Mouse (Mus musculus) right cerebral cortex, adult 2 months (tissue): ENCODE results near the gene Caml.
"Not testable (repeated sequence)": the region's sequence is repeated elsewhere in the genome, so short reads cannot be mapped to it uniquely, and the experiment has no call there.

ENCODE experiments used
- DNase-seq, 2 experiments: peaks; one replicate each; pipeline ENCODE4 v3.0.0; 2021 to 2022; ENCODE audit warnings: low spot score in 2 of 2

The Caml gene

GRCm38 (mm10) chr13:55622649-55623541 is at the start of gene Caml:
Gene Caml (plus strand): TSS chr13:55623005.
- peak; percentile 83 to 91 for DNase-seq

GRCm38 (mm10) chr13:55573432-55573831 is 49.4 kb upstream of the Caml start, which contains the start of gene Tmed9:
Gene Tmed9 (plus strand): TSS chr13:55573732.
- no peak for DNase-seq

- no peak for DNase-seq
These were observed 48.5 kb upstream of the Caml start for GRCm38 (mm10) chr13:55574321-55574720.

- no peak for DNase-seq
These were observed 46.9 kb upstream of the Caml start for GRCm38 (mm10) chr13:55575932-55576331.

GRCm38 (mm10) chr13:55576872-55577271 is 45.9 kb upstream of the Caml start:
- not testable (repeated sequence) for DNase-seq

- no peak for DNase-seq
These were observed 44.7 kb upstream of the Caml start for GRCm38 (mm10) chr13:55578086-55578485.

- DNase-seq, result no peak
These were observed 30.8 kb upstream of the Caml start for GRCm38 (mm10) chr13:55591961-55592490.

- peak; percentile 97 to 98 for DNase-seq
These were observed 30.1 kb upstream of the Caml start for GRCm38 (mm10) chr13:55592512-55593253.

GRCm38 (mm10) chr13:55593254-55593747 is 29.5 kb upstream of the Caml start:
- DNase-seq, result no peak

- DNase-seq, result peak; percentile 65 to 66
These were observed 27.4 kb upstream of the Caml start for GRCm38 (mm10) chr13:55595375-55595774.

GRCm38 (mm10) chr13:55596802-55597201 is 26.0 kb upstream of the Caml start:
- DNase-seq, result no peak

GRCm38 (mm10) chr13:55599566-55600540 is 23.0 kb upstream of the Caml start, which contains the start of gene B4galt7:
Gene B4galt7 (plus strand): TSS chr13:55599896.
- DNase-seq, result peak; percentile 82 to 87

- DNase-seq, result no peak
These were observed 22.1 kb upstream of the Caml start for GRCm38 (mm10) chr13:55600657-55601056.

GRCm38 (mm10) chr13:55601611-55602010 is 21.2 kb upstream of the Caml start:
- DNase-seq, result peak; percentile 92

GRCm38 (mm10) chr13:55604606-55605005 is 18.2 kb upstream of the Caml start:
- DNase-seq, result no peak

- no peak for DNase-seq
These were observed 15.7 kb upstream of the Caml start for GRCm38 (mm10) chr13:55606899-55607623.

GRCm38 (mm10) chr13:55607624-55608006 is 15.2 kb upstream of the Caml start:
- DNase-seq, result no peak

GRCm38 (mm10) chr13:55611996-55612395 is 10.8 kb upstream of the Caml start:
- DNase-seq, result no peak

GRCm38 (mm10) chr13:55613471-55613870 is 9.3 kb upstream of the Caml start:
- DNase-seq, result no peak

GRCm38 (mm10) chr13:55619328-55619727 is 3.5 kb upstream of the Caml start:
- no peak for DNase-seq
